ENCODE assay signal across 14 mouse cellular contexts in the genomic region with DNA sequence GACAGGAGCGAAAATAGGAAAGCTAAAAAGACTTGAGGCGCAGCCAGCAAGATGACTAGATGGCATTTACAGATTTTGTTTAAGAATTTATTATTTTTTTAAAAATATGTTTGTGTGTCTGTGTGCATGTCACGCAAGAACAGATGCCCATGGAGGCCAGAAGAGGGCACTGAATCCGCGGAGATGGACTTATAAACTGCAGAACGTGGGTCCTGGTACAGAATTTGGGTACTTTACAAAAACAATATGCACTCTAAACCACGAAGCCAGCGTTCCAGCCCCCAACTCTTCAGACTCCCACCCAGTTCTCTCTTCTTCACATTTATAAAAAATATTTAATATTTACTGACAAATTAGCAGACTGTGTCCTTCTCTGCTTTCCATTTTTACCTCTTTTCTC. TPM values are rescaled to one million over a fixed set of nuclear protein-coding genes. Genes with fewer than 3 reads are reported as not detected.
A peak's percentile ranks its signal among the peaks of the same experiment; 100 is the strongest.
DNase-seq lines count a peak whose midpoint lies in the region; ATAC-seq lines count a peak whose summit lies in the region.
"Had no signal": no experiment of that assay in that cellular context is flagged by ENCODE, and none has a peak within 500 bp of the region (broad histone marks: within the 10 kb centered on the region; RNA-seq: fewer than 3 reads in every experiment).

No protein-coding gene starts in this region.

- no peak overlapping the region for H3K9ac ChIP-seq in heart, embryonic 14.5 days (ENCODE audit: low read length)
- no peak overlapping the region for H3K9ac ChIP-seq in midbrain, embryonic 11.5 days (ENCODE audit: low read length)
- no peak overlapping the region for H3K9ac ChIP-seq in midbrain, embryonic 16.5 days (ENCODE audit: low read depth, low read length)
- H3K9ac ChIP-seq in hindbrain, embryonic 13.5 days = no peak overlapping the region
- H3K9ac ChIP-seq in stomach, embryonic 15.5 days = no peak overlapping the region

- H3K4me2 ChIP-seq in heart, embryonic 14.5 days (ENCODE audit: low read length) = peak overlapping the region; percentile 75
- H3K4me2 ChIP-seq in midbrain, embryonic 11.5 days = no peak overlapping the region
- H3K4me2 ChIP-seq in midbrain, embryonic 16.5 days (ENCODE audit: low read length) = no peak overlapping the region
- no peak overlapping the region; the same call in 1 of the 2 replicates for H3K4me2 ChIP-seq in hindbrain, embryonic 13.5 days
- peak overlapping the region; percentile 61; the same call in 1 of the 2 replicates for H3K4me2 ChIP-seq in stomach, embryonic 15.5 days

- no peak for DNase-seq in heart, postnatal 10 days
- DNase-seq in midbrain, embryonic 11.5 days (ENCODE audit: low spot score, missing footprints) = peak; percentile 68
- no peak for DNase-seq in testis, postnatal 10 days (ENCODE audit: low spot score)
- no peak for DNase-seq in spleen, postnatal 4 days (ENCODE audit: low spot score in 2 of 2)
- DNase-seq: adrenal gland, postnatal 14 days; cerebellum, adult 9-11 months; layer of hippocampus, postnatal 36 days had no signal

- H3K4me3 ChIP-seq in heart, embryonic 14.5 days (ENCODE audit: control insufficient read depth in 1 of 2, insufficient read depth in 1 of 2, low read depth in 1 of 2, low read length in 2 of 2) = peak overlapping the region in 1 of 2 experiments; percentile 84; a peak in 1 of 4 replicates
- no peak overlapping the region for H3K4me3 ChIP-seq in midbrain, embryonic 11.5 days (ENCODE audit: low read depth, low read length)
- no peak overlapping the region for H3K4me3 ChIP-seq in midbrain, embryonic 16.5 days (ENCODE audit: low read depth, low read length)
- H3K4me3 ChIP-seq in hindbrain, embryonic 13.5 days = 0 out of 2 replicates have a peak overlapping the region, but pooled peaks have one; percentile 92
- H3K4me3 ChIP-seq in stomach, embryonic 15.5 days (replicated peaks) = no peak overlapping the region

- peaks cover 25% of the 10 kb centered on the region for H3K36me3 ChIP-seq in heart, embryonic 14.5 days (ENCODE audit: control insufficient read depth, insufficient read depth, low read length)
- peaks cover 2% of the 10 kb centered on the region; the same call in 1 of the 2 replicates for H3K36me3 ChIP-seq in midbrain, embryonic 11.5 days (ENCODE audit: control insufficient read depth, insufficient read depth, low read length)
- peaks cover 2% of the 10 kb centered on the region for H3K36me3 ChIP-seq in midbrain, embryonic 16.5 days (ENCODE audit: control insufficient read depth, insufficient read depth, low read length)
- H3K36me3 ChIP-seq in hindbrain, embryonic 13.5 days = peaks cover 20% of the 10 kb centered on the region
- H3K36me3 ChIP-seq in stomach, embryonic 15.5 days = peaks cover 5% of the 10 kb centered on the region; the same call in 1 of the 2 replicates

- H3K9me3 ChIP-seq in heart, embryonic 14.5 days (ENCODE audit: control insufficient read depth, low read length) = no peaks in the 10 kb centered on the region
- H3K9me3 ChIP-seq in midbrain, embryonic 11.5 days (ENCODE audit: control insufficient read depth, low read length) = no peaks in the 10 kb centered on the region
- no peaks in the 10 kb centered on the region for H3K9me3 ChIP-seq in midbrain, embryonic 16.5 days (replicated peaks; ENCODE audit: control insufficient read depth, low read length, poor library complexity, severe bottlenecking)
- no peaks in the 10 kb centered on the region for H3K9me3 ChIP-seq in hindbrain, embryonic 13.5 days
- H3K9me3 ChIP-seq in stomach, embryonic 15.5 days = no peaks in the 10 kb centered on the region

- peaks cover 0 to 21% of the 10 kb centered on the region in 2 experiments; a peak in 3 of 4 replicates for H3K4me1 ChIP-seq in heart, embryonic 14.5 days (ENCODE audit: control insufficient read depth in 2 of 2, insufficient read depth in 2 of 2, low read length in 2 of 2)
- H3K4me1 ChIP-seq in midbrain, embryonic 11.5 days (ENCODE audit: control insufficient read depth, insufficient read depth, low read length) = peaks cover 13% of the 10 kb centered on the region
- peaks cover 27% of the 10 kb centered on the region for H3K4me1 ChIP-seq in midbrain, embryonic 16.5 days (ENCODE audit: control insufficient read depth, insufficient read depth, low read length)
- peaks cover 26% of the 10 kb centered on the region for H3K4me1 ChIP-seq in hindbrain, embryonic 13.5 days (replicated peaks)
- peaks cover 16% of the 10 kb centered on the region; the same call in 1 of the 2 replicates for H3K4me1 ChIP-seq in stomach, embryonic 15.5 days

- 63% methylated on average over 8 of the region's 8 CpGs for WGBS in heart, embryonic 14.5 days
- WGBS in midbrain, embryonic 11.5 days = 75% methylated on average over 8 of the region's 8 CpGs
- WGBS in midbrain, embryonic 16.5 days = 78% methylated on average over 8 of the region's 8 CpGs
- 80% methylated on average over 8 of the region's 8 CpGs for WGBS in hindbrain, embryonic 13.5 days
- WGBS in stomach, embryonic 15.5 days = 73% methylated on average over 8 of the region's 8 CpGs

- ATAC-seq in heart, embryonic 14.5 days (ENCODE audit: insufficient number of reproducible peaks, insufficient read depth, low FRiP score, low read depth) = no peak
- no peak for ATAC-seq in midbrain, embryonic 11.5 days (ENCODE audit: low FRiP score)
- ATAC-seq in midbrain, embryonic 16.5 days = no peak
- ATAC-seq in hindbrain, embryonic 13.5 days (ENCODE audit: low FRiP score) = no peak
- no peak for ATAC-seq in stomach, embryonic 15.5 days (ENCODE audit: insufficient read depth, low FRiP score, low read depth)

- H3K27me3 ChIP-seq in heart, embryonic 14.5 days (ENCODE audit: control insufficient read depth, insufficient read depth, low read length) = no peaks in the 10 kb centered on the region
- H3K27me3 ChIP-seq in midbrain, embryonic 11.5 days (ENCODE audit: control insufficient read depth, insufficient read depth, low read length) = no peaks in the 10 kb centered on the region
- no peaks in the 10 kb centered on the region for H3K27me3 ChIP-seq in midbrain, embryonic 16.5 days (ENCODE audit: control insufficient read depth, insufficient read depth, low read depth, low read length)
- H3K27me3 ChIP-seq in hindbrain, embryonic 13.5 days = no peaks in the 10 kb centered on the region
- no peaks in the 10 kb centered on the region for H3K27me3 ChIP-seq in stomach, embryonic 15.5 days (replicated peaks)

- intact Hi-C loops in heart, postnatal 10 days (cut with DNase I) = loop anchor here (5.0 kb wide), 2 partner anchors 43 to 163 kb away; a partner anchor contains a TSS

- H3K27ac ChIP-seq in heart, embryonic 14.5 days (replicated peaks in 1 of 2; ENCODE audit: control insufficient read depth in 1 of 2, insufficient read depth in 1 of 2, low read depth in 2 of 2, low read length in 2 of 2) = no peak overlapping the region
- H3K27ac ChIP-seq in midbrain, embryonic 11.5 days (ENCODE audit: low read depth, low read length) = no peak overlapping the region
- H3K27ac ChIP-seq in midbrain, embryonic 16.5 days (ENCODE audit: low read length) = no peak overlapping the region
- H3K27ac ChIP-seq in hindbrain, embryonic 13.5 days = no peak overlapping the region
- H3K27ac ChIP-seq in stomach, embryonic 15.5 days = no peak overlapping the region

RNA-seq across cellular contexts. Expression of a gene that starts 1.2 kb away (rescaled TPM):
- 32.5 and 34.7 TPM in 2 replicates for polyA plus RNA-seq in heart, embryonic 14.5 days (2014; fragmentation: Nextera tagmentation; extraction: Ambion mirVana)
- total RNA-seq in heart, postnatal 10 days (2021) = 10 to 100 TPM; 43.4 to 44.3 TPM
- 32.0 and 33.8 TPM in 2 replicates for polyA plus RNA-seq in midbrain, embryonic 11.5 days (2014; fragmentation: Nextera tagmentation; extraction: Ambion mirVana)
- 45.9 and 46.2 TPM in 2 replicates for polyA plus RNA-seq in midbrain, embryonic 16.5 days (2015; fragmentation: Nextera tagmentation; extraction: Ambion mirVana)
- polyA plus RNA-seq in hindbrain, embryonic 13.5 days (2015; fragmentation: Nextera tagmentation; extraction: Ambion mirVana) = 43.7 and 46.1 TPM in 2 replicates
- 24.8 and 25.9 TPM in 2 replicates for polyA plus RNA-seq in stomach, embryonic 15.5 days (2015; fragmentation: Nextera tagmentation; extraction: Ambion mirVana)

RNA-seq across cellular contexts. Expression of a gene that starts 20.5 kb away (rescaled TPM):
- polyA plus RNA-seq in heart, embryonic 14.5 days (2014; fragmentation: Nextera tagmentation; extraction: Ambion mirVana) = 0.74 and 1.3 TPM in 2 replicates
- under 1 TPM; 0.40 to 0.50 TPM for total RNA-seq in heart, postnatal 10 days (2021)
- 38.1 and 42.0 TPM in 2 replicates for polyA plus RNA-seq in midbrain, embryonic 11.5 days (2014; fragmentation: Nextera tagmentation; extraction: Ambion mirVana)
- 59.3 and 60.3 TPM in 2 replicates for polyA plus RNA-seq in midbrain, embryonic 16.5 days (2015; fragmentation: Nextera tagmentation; extraction: Ambion mirVana)
- polyA plus RNA-seq in hindbrain, embryonic 13.5 days (2015; fragmentation: Nextera tagmentation; extraction: Ambion mirVana) = 63.9 and 71.5 TPM in 2 replicates
- 3.6 and 4.0 TPM in 2 replicates for polyA plus RNA-seq in stomach, embryonic 15.5 days (2015; fragmentation: Nextera tagmentation; extraction: Ambion mirVana)
- total RNA-seq: hematopoietic stem cell, adult 5-6 weeks; MEL; neutrophil, adult 5-6 weeks had no signal

RNA-seq across cellular contexts. Expression of a gene that starts 40.8 kb away (rescaled TPM):
- 9.1 and 13.0 TPM in 2 replicates for polyA plus RNA-seq in heart, embryonic 14.5 days (2014; fragmentation: Nextera tagmentation; extraction: Ambion mirVana)
- total RNA-seq in heart, postnatal 10 days (2021) = 10 to 100 TPM; 10.1 to 17.0 TPM
- 18.6 and 19.3 TPM in 2 replicates for polyA plus RNA-seq in midbrain, embryonic 11.5 days (2014; fragmentation: Nextera tagmentation; extraction: Ambion mirVana)
- polyA plus RNA-seq in midbrain, embryonic 16.5 days (2015; fragmentation: Nextera tagmentation; extraction: Ambion mirVana) = 15.1 and 19.1 TPM in 2 replicates
- polyA plus RNA-seq in hindbrain, embryonic 13.5 days (2015; fragmentation: Nextera tagmentation; extraction: Ambion mirVana) = 20.1 and 22.2 TPM in 2 replicates
- 10.1 and 12.3 TPM in 2 replicates for polyA plus RNA-seq in stomach, embryonic 15.5 days (2015; fragmentation: Nextera tagmentation; extraction: Ambion mirVana)
- total RNA-seq: MEL had no signal

Comparison
In these comparisons a context has a peak if more than half of its experiments do, and no peak if none do; other contexts are left out.
1. H3K4me2 ChIP-seq: peak in heart, embryonic 14.5 days (single experiment) and stomach, embryonic 15.5 days (single experiment); none in midbrain, embryonic 11.5 days (single experiment), midbrain, embryonic 16.5 days (single experiment) and hindbrain, embryonic 13.5 days (single experiment).